Mouse (Mus musculus): ENCODE measurements around the gene Sds.

Sds gene

GRCm38 (mm10) chr5:120516221-120516984 is 40.1 kb downstream of the Sds start:
- DNase-seq (ENCODE audit: low spot score in 2 of 2): no peak

GRCm38 (mm10) chr5:120517552-120517951 is 41.2 kb downstream of the Sds start:
- DNase-seq (ENCODE audit: low spot score in 2 of 2): no peak

GRCm38 (mm10) chr5:120522649-120523048 is 46.3 kb downstream of the Sds start:
- DNase-seq (ENCODE audit: low spot score in 2 of 2): no peak

GRCm38 (mm10) chr5:120524736-120525135 is 48.4 kb downstream of the Sds start:
- no peak for DNase-seq (ENCODE audit: low spot score in 2 of 2)

- DNase-seq (ENCODE audit: low spot score in 2 of 2): no peak
Measured at GRCm38 (mm10) chr5:120525737-120526136, 49.4 kb downstream of the Sds start.

- no peak for DNase-seq (ENCODE audit: low spot score in 2 of 2)
Measured at GRCm38 (mm10) chr5:120526311-120526710, 50.0 kb downstream of the Sds start.

GRCm38 (mm10) chr5:120527296-120527964 is 51.1 kb downstream of the Sds start:
- no peak for DNase-seq (ENCODE audit: low spot score in 2 of 2)

GRCm38 (mm10) chr5:120531631-120532030 is 55.3 kb downstream of the Sds start:
- no peak for DNase-seq (ENCODE audit: low spot score in 2 of 2)
